Mouse (Mus musculus) cortical plate, adult 2 months (tissue): ENCODE results near the gene Oit1. TPM values are rescaled to one million over a fixed set of nuclear protein-coding genes. Genes with fewer than 3 reads are reported as not detected.

Experiments
- H3K27ac ChIP-seq: fragments of 200-500 bp; 2 replicates; pipeline ENCODE4 v1.5.1; 2012; ENCODE audit warnings: low read length, control low read depth, inconsistent platforms; ENCODE audit not compliant: insufficient read depth
- H3K4me1 ChIP-seq: fragments of 200-500 bp; 2 replicates; pipeline ENCODE4 v1.6.1; 2011; ENCODE audit warnings: low read length; ENCODE audit not compliant: control insufficient read depth, insufficient read depth
- H3K4me3 ChIP-seq: fragments of 200-500 bp; 2 replicates; pipeline ENCODE4 v1.5.1; 2011; ENCODE audit warnings: mild to moderate bottlenecking, low read length, control low read depth; ENCODE audit not compliant: insufficient read depth
- CTCF ChIP-seq: fragments of 200-500 bp; IDR thresholded peaks from 2 replicates; pipeline ENCODE4 v1.5.1; 2011; ENCODE audit warnings: mild to moderate bottlenecking, control low read depth, low read length; ENCODE audit not compliant: insufficient read depth; ENCODE audit errors: extremely low read depth
- POLR2A ChIP-seq: fragments of 200-500 bp; IDR thresholded peaks from 2 replicates; pipeline ENCODE4 v1.6.1; 2011; ENCODE audit warnings: mild to moderate bottlenecking, low read length, control low read depth; ENCODE audit not compliant: insufficient read depth; ENCODE audit errors: extremely low read depth
- polyA plus RNA-seq: library from polyadenylated mRNA; depleted of rRNA; stranded (reverse); fragments of >200 nt; gene quantifications from 2 replicates; pipeline ENCODE4 v1.2.3, GENCODE M21; 2012

Oit1 gene
- polyA plus RNA-seq, 1 experiment: not detected

DNA sequence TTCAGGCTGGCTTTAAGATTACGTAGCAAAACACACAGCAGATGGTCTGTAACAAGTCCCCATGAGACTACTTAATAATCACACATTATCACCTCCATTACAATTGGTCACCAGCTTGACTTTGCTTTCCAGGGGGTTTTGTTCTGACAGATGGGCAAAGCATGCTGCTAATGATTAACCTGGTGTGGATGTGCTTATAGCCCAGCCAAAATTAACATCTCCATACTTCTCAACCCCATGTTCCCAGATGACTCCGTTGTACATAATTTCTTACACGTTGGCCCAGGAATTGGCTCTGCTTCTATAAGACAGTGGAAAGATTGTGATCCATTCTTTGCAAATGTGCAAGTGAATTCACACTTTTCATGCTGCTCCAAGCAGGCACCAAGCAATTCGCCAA is 52.8 kb downstream of the Oit1 start:
- Histone ChIP-seq H3K4me3 (no peak overlapping the region), H3K4me1 (peaks cover 3% of the 10 kb centered on the region), H3K27ac (no peak overlapping the region)
- TF ChIP-seq POLR2A: no peak
- no peak for TF ChIP-seq CTCF

DNA sequence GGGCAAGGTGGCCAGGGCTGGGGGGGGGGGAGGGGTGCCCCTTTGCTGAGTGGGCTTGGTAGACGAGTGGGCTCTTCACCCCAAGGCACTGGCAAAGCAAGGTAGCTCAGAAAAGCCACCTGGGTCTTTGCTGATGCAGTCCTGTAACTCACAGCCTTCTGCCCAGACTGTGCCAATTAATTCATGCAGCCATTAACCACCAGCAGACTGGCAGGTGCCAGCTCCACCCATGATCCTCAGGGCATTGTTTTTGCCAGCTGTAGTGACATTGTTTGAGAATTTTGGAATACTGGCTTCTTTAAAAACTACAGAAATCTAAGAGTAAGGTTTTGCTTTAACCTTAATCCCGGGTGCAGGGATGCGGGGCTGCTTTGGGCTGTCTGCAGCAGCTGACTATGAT is 58.0 kb downstream of the Oit1 start:
- H3K27ac ChIP-seq: no peak overlapping the region
- TF ChIP-seq POLR2A: no peak
- TF ChIP-seq CTCF: no peak

DNA sequence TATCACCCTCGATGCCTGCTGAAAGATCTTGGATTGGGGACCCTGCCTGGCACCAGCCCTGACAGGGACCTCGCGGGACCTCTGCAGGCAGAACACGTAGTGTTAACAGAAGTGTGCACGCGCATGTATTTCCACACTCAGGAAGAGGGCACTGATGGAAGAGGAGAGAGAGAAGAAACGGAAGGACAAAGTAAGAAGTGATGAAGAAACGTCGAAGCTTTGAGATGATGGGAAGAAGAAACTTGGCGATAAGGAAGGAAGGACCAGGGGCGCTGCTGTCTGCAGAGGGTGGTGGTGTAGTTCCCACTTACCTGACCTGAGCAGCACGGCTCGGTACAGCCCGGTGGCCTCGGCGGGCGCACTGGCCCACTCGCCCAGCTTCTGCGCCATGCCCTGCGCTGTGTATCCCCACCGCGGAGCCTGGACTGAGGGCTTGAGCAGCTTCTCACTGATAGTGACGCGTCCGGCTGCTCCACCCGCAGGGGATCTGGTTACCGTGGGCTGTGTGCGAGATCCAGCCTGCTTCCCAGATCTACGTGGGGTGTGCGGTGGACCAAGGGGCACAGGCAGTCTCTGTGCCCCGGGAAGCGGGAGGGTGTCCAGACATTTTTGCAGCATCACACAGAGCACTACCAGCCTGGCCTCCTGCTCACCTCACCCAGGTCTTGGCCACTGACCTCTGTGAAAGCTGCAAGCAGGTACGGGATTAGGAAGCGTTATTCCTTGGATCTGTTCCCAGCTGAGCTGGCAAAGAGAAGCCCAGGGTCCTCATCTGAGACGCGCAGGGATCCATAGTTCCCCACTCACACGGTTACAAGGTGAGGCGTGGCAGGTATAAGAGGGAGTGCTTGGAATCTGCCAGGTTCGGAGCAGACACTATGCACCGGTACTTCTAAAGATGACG is 61.1 kb downstream of the Oit1 start, which contains the start of gene Fam107a:
TSS of gene Fam107a (minus strand) at position 830 of the 904 bp plus-strand sequence.
- TF ChIP-seq CTCF: no peak
- TF ChIP-seq POLR2A: no peak
- Histone ChIP-seq H3K27ac (no peak within 1 kb of the TSS), H3K4me1 (no peaks in the 10 kb centered on the region), H3K4me3 (peak within 1 kb of the TSS; percentile 4; the same call in 1 of the 2 replicates)

More for the DNA sequence above, 58.0 kb downstream of the Oit1 start:
- no peaks in the 10 kb centered on the region for H3K4me1 ChIP-seq
- H3K4me3 ChIP-seq: no peak overlapping the region

DNA sequence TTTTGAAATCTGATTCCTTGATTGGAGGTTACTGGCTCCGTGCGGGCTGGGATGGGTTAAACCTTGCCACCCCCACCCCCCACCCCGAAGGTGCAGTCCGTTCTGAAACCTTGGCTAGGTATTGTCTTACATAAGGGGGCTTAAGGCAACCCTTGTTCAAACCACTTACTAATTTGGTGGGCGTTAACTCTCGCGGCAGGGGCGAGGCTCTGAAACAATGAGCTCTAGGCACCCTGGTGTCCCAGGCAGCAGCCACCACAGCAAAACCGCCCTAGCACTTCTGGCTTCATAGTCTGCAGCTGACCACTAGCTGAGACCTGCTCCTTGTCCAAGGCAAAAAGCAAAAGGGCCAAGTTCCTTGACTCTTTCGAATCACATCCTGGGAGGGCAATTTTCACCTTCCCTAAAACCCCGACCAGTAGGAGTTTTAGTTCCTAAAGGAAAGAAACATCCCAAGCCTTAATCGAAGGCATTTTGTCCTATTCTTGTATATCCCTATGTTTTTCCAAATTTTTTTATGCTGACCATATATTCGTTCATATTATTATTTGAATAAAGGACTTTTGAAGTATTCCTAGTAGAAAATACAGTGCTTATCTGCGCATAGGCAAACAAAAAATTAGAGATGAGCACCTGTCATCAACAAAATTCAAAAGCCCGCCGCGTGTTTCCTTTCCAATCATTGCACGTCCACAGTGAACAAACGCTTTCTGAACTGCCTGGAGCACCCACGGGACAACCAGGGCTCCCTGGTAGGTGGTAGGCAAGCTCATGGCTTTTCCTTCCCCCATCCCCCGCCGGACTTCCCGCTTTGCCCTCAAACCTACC is 62.0 kb downstream of the Oit1 start:
- no peak overlapping the region for H3K27ac ChIP-seq
- no peak for TF ChIP-seq POLR2A
- TF ChIP-seq CTCF: no peak

DNA sequence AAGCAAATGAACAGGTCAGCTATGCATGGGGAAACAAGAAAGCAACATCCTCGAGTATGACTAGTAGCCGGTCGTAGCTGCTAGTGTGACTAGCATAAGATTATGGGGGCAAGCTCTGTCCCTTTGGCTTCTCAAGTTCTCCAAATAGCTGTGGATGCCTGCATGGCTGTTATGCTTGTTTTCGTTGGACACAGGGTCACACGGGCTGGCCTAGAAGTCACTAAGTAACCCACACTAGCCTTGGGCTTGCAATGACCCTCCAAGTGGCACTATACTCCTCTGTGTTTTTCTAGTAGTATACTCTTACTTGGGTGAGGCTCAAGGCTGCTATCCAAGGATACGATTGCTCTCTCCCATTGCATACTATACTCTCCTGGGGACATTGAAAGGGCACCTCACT is 63.4 kb downstream of the Oit1 start:
- H3K4me1 ChIP-seq: peaks cover 4% of the 10 kb centered on the region
- no peak overlapping the region for H3K4me3 ChIP-seq
- TF ChIP-seq POLR2A (no peak), CTCF (no peak)
- H3K27ac ChIP-seq: no peak overlapping the region

More for the DNA sequence above, 62.0 kb downstream of the Oit1 start:
- H3K4me3 ChIP-seq: no peak overlapping the region; the same call in 1 of the 2 replicates
- H3K4me1 ChIP-seq: no peaks in the 10 kb centered on the region

DNA sequence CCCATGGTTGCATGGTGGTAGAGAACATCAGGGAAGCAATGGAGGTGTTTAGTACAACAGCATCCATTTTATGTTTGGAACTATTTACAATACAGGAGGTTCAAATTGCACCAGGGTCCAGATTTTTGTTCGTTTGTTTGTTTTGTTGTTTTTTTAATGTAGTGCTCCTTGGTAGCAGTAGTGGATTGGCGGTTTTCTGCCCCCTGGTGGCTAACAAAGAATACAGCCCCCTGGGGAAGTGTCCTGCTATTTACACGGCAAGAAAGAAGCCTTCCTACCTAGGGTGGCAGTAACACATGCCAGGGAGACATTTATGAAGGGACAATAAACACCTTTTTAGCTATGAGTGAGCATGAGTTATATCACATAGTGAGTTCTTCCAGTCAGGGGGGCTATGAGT is 64.0 kb downstream of the Oit1 start:
- H3K4me1 ChIP-seq: peaks cover 4% of the 10 kb centered on the region
- no peak overlapping the region for H3K27ac ChIP-seq
- TF ChIP-seq CTCF (peak; percentile 39; the same call in 1 of the 2 replicates), POLR2A (no peak)
- H3K4me3 ChIP-seq: no peak overlapping the region

DNA sequence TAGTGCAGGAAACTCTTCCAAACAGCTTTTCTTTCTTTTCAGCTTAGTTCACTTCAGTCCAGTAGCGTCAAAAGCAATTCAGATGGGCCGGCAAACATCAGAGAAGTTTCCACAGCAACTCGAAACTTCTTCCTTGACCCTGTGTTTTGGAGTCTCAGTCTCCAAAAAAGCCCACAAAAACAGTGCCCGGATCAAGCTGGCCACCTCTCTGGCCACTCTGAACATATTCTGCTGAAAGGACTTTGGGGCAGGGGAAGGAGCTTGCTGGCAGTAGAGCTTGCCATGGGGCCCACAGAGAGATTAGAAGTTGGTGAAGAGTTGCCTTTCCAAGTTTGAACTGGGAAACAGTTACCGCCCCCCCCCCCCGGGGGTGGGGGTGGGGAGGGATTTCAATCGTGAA is 64.7 kb downstream of the Oit1 start:
- TF ChIP-seq CTCF: no peak
- no peak for TF ChIP-seq POLR2A
- Histone ChIP-seq H3K27ac (0 out of 2 replicates have a peak overlapping the region, but pooled peaks have one; percentile 35), H3K4me1 (peaks cover 4% of the 10 kb centered on the region), H3K4me3 (no peak overlapping the region)

DNA sequence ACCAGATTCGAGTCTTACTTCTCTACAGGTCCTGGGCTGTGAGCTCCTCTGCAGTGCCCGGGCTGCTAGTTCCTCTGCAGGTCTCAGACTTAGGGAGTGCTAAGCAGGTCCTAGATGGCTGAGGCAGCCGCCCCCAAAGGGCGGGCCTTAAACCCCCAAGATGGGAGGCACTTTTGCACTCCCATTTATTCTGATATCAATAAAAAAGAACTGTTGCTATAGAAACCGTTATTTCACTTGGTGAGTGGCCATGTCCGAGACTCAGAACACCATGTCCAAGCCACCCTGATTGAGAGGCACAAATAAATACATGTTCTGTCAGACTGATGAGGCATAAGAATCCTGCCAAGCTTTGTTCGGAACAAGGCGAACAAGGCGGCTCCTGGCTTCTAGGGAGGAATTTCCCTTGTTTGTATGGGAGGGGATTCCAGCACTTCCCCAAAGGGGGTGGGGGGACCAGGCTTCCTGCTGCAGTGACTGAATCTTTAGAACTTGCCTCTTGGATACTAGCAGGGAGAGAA is 68.9 kb downstream of the Oit1 start:
- TF ChIP-seq CTCF (no peak), POLR2A (peak; percentile 74)
- peak overlapping the region; percentile 90 for H3K27ac ChIP-seq
- H3K4me3 ChIP-seq: peak overlapping the region; percentile 45
- H3K4me1 ChIP-seq: peaks cover 4% of the 10 kb centered on the region

DNA sequence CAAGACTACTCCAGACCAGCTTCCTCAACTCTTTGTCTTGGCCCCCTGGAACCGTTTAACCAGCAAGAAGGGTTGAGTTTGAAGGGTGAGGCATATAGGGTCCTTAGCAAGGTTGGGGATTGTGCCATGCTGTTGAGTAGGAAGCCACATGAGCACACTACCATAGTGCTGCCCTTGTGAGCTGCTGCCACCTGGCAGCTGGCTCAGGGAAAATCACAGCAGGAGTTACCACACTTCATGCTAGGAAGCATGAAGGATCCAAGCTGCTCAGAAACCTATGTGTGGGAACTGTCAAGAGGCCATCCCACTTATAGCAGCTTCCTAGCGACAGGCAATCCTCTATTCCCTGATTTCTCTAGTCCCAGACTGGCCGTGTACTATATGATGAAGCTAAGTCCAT is 69.9 kb downstream of the Oit1 start:
- Histone ChIP-seq H3K27ac (peak overlapping the region; percentile 15; the same call in 1 of the 2 replicates), H3K4me1 (peaks cover 4% of the 10 kb centered on the region), H3K4me3 (peak overlapping the region; percentile 45)
- TF ChIP-seq POLR2A (no peak), CTCF (0 out of 2 replicates have a peak, but pooled peaks have one; percentile 22)
